Mouse (Mus musculus) large intestine, adult 2 months (tissue): ENCODE results near the gene Rhox4b. TPM values are rescaled to one million over a fixed set of nuclear protein-coding genes. Genes with fewer than 3 reads are reported as not detected.
"Not testable (repeated sequence)": the region's sequence is repeated elsewhere in the genome, so short reads cannot be mapped to it uniquely, and the experiment has no call there.

ENCODE experiments used
- DNase-seq: peaks from one replicate; pipeline ENCODE4 v3.0.0-alpha.2; 2012; ENCODE audit warnings: low read depth, low spot score
- WGBS: fragments of 180-500 bp; shearing (Covaris S2); methylation state at CpG from one replicate; pipeline ENCODE4 v1.1.7; 2018; 5-methylcytosine and 5-hydroxymethylcytosine counted together
- polyA plus RNA-seq: library from polyadenylated mRNA; depleted of rRNA; stranded (reverse); fragments of >200 nt; gene quantifications from 2 replicates; pipeline ENCODE4 v1.2.3, GENCODE M21; 2012; rRNA removed

The Rhox4b gene
- polyA plus RNA-seq: not detected in 2 replicates

GRCm38 (mm10) chrX:37432194-37432593, at the start of gene Rhox4b:
TSS of gene Rhox4b (plus strand) at chrX:37432494.
- WGBS: 88% methylated on average over 15 of the region's 15 CpGs
- not testable (repeated sequence) for DNase-seq

GRCm38 (mm10) chrX:37390548-37390947, 41.7 kb upstream of the Rhox4b start, which contains the start of gene Rhox4a2:
TSS of gene Rhox4a2 (plus strand) at chrX:37390848.
- not testable (repeated sequence) for DNase-seq
- WGBS: 90% methylated on average over 8 of the region's 16 CpGs

- no CpG with 5 or more reads among the region's 9 CpGs for WGBS
- not testable (repeated sequence) for DNase-seq
These were observed 20.5 kb upstream of the Rhox4b start, which contains the start of gene Rhox2b for GRCm38 (mm10) chrX:37411767-37412166. TSS of gene Rhox2b (plus strand) at chrX:37412067.

GRCm38 (mm10) chrX:37453380-37453779, 21.1 kb downstream of the Rhox4b start, which contains the start of gene Rhox2c:
TSS of gene Rhox2c (plus strand) at chrX:37453680.
- not testable (repeated sequence) for DNase-seq
- WGBS: 92% methylated on average over 9 of the region's 10 CpGs

GRCm38 (mm10) chrX:37458285-37458684, 26.0 kb downstream of the Rhox4b start, which contains the start of gene Rhox3c:
TSS of gene Rhox3c (plus strand) at chrX:37458585.
- 88% methylated on average over 3 of the region's 4 CpGs for WGBS
- DNase-seq: not testable (repeated sequence)

GRCm38 (mm10) chrX:37480037-37480436, 47.7 kb downstream of the Rhox4b start, which contains the start of gene Rhox4c:
TSS of gene Rhox4c (plus strand) at chrX:37480337.
- 94% methylated on average over 14 of the region's 14 CpGs for WGBS

More at GRCm38 (mm10) chrX:37480037-37480436, 47.7 kb downstream of the Rhox4b start, which contains the start of gene Rhox4c:
- DNase-seq: not testable (repeated sequence)

Other genes with a start within 250 kb of the Rhox4b start
- 253 and 320 TPM in 2 replicates for gene Ndufa1, start 241.3 kb upstream of the Rhox4b start, polyA plus RNA-seq
- gene Rnf113a1, start 241.2 kb upstream of the Rhox4b start, polyA plus RNA-seq: 2.8 and 3.3 TPM in 2 replicates
- not detected in 2 replicates for gene Gm9, start 221.5 kb upstream of the Rhox4b start, polyA plus RNA-seq
- not detected in 2 replicates for gene Rhox1, start 210.2 kb upstream of the Rhox4b start, polyA plus RNA-seq
- gene Rhox2a, start 187.5 kb upstream of the Rhox4b start, polyA plus RNA-seq: not detected in 2 replicates
- gene Rhox3a, start 182.6 kb upstream of the Rhox4b start, polyA plus RNA-seq: not detected in 2 replicates
- not detected in 2 replicates for gene Rhox4a, start 167.2 kb upstream of the Rhox4b start, polyA plus RNA-seq
- gene Rhox3a2, start 52.5 kb upstream of the Rhox4b start, polyA plus RNA-seq: not detected in 2 replicates
- not detected in 2 replicates for gene Rhox4a2, start 41.6 kb upstream of the Rhox4b start, polyA plus RNA-seq
- gene Rhox2b, start 20.4 kb upstream of the Rhox4b start, polyA plus RNA-seq: not detected in 2 replicates
- not detected in 2 replicates for gene Rhox2c, start 21.2 kb downstream of the Rhox4b start, polyA plus RNA-seq
- gene Rhox3c, start 26.1 kb downstream of the Rhox4b start, polyA plus RNA-seq: not detected in 2 replicates
- gene Rhox4c, start 47.8 kb downstream of the Rhox4b start, polyA plus RNA-seq: not detected in 2 replicates
- not detected in 2 replicates for gene Rhox2d, start 60.9 kb downstream of the Rhox4b start, polyA plus RNA-seq
- not detected in 2 replicates for gene Rhox4d, start 81.9 kb downstream of the Rhox4b start, polyA plus RNA-seq
- not detected in 2 replicates for gene Rhox2e, start 98.0 kb downstream of the Rhox4b start, polyA plus RNA-seq
- gene Rhox3e, start 109.5 kb downstream of the Rhox4b start, polyA plus RNA-seq: not detected in 2 replicates
- gene Rhox4e, start 124.9 kb downstream of the Rhox4b start, polyA plus RNA-seq: not detected in 2 replicates
- not detected in 2 replicates for gene Rhox2f, start 138.9 kb downstream of the Rhox4b start, polyA plus RNA-seq
- not detected in 2 replicates for gene Rhox3f, start 148.5 kb downstream of the Rhox4b start, polyA plus RNA-seq
- gene Rhox4f, start 175.2 kb downstream of the Rhox4b start, polyA plus RNA-seq: not detected in 2 replicates
- not detected in 2 replicates for gene Rhox3g, start 196.1 kb downstream of the Rhox4b start, polyA plus RNA-seq
- gene Rhox2g, start 211.0 kb downstream of the Rhox4b start, polyA plus RNA-seq: not detected in 2 replicates
- not detected in 2 replicates for gene Rhox4g, start 218.8 kb downstream of the Rhox4b start, polyA plus RNA-seq
- not detected in 2 replicates for gene Rhox3h, start 236.3 kb downstream of the Rhox4b start, polyA plus RNA-seq
- gene Rhox2h, start 240.8 kb downstream of the Rhox4b start, polyA plus RNA-seq: not detected in 2 replicates